Mouse (Mus musculus) intestine, postnatal 0 days (tissue): ENCODE data around the gene Stx8. TPM values are rescaled to one million over a fixed set of nuclear protein-coding genes. Genes with fewer than 3 reads are reported as not detected.

ENCODE experiments used
- ATAC-seq: fragments of 200-750 bp; cut with Nextera tagmentation; 2 replicates; pipeline ENCODE4 v1.8.0; 2017; ENCODE audit warnings: mild to moderate bottlenecking, moderate TSS enrichment, moderate library complexity
- H3K27ac ChIP-seq: fragments of 300-500 bp; sonication (generic); 2 replicates; pipeline ENCODE4 v1.5.1; 2014; ENCODE audit warnings: mild to moderate bottlenecking, low read depth, low read length, moderate library complexity
- H3K27me3 ChIP-seq: fragments of 300-500 bp; sonication (generic); replicated peaks from 2 replicates; pipeline ENCODE4 v1.6.1; 2014; ENCODE audit warnings: low read length, mixed read lengths; ENCODE audit not compliant: control insufficient read depth, insufficient read depth
- H3K36me3 ChIP-seq: fragments of 300-500 bp; sonication (generic); 2 replicates; pipeline ENCODE4 v1.6.1; 2014; ENCODE audit warnings: mild to moderate bottlenecking, moderate library complexity; ENCODE audit not compliant: control insufficient read depth, insufficient read depth
- H3K4me1 ChIP-seq: fragments of 300-500 bp; sonication (generic); replicated peaks from 2 replicates; pipeline ENCODE4 v1.6.1; 2014; ENCODE audit warnings: antibody characterized with exemption, low read length, mixed read lengths; ENCODE audit not compliant: control insufficient read depth, insufficient read depth
- H3K4me2 ChIP-seq: fragments of 300-500 bp; sonication (generic); replicated peaks from 2 replicates; pipeline ENCODE4 v1.6.1; 2014; ENCODE audit warnings: low read depth, mild to moderate bottlenecking, moderate library complexity
- H3K4me3 ChIP-seq: fragments of 300-500 bp; sonication (generic); 2 replicates; pipeline ENCODE4 v1.5.1; 2014; ENCODE audit warnings: low read depth, low read length
- H3K9ac ChIP-seq: fragments of 300-500 bp; sonication (generic); 2 replicates; pipeline ENCODE4 v1.6.1; 2014; ENCODE audit warnings: mild to moderate bottlenecking, low read depth, low read length
- H3K9me3 ChIP-seq: fragments of 300-500 bp; sonication (generic); 2 replicates; pipeline ENCODE4 v1.6.1; 2016; ENCODE audit warnings: mixed run types; ENCODE audit not compliant: control insufficient read depth
- CTCF ChIP-seq: sonication (generic); IDR thresholded peaks from 2 replicates; pipeline ENCODE4 v1.5.1; 2016; ENCODE audit warnings: low read depth, mild to moderate bottlenecking, control low read depth, antibody characterized with exemption, moderate library complexity
- WGBS: fragments of 180-500 bp; shearing (Covaris S2); extraction: QIAGEN DNeasy Blood & Tissue Kit; methylation state at CpG from one replicate; pipeline ENCODE4 v1.1.7; 2014; 5-methylcytosine and 5-hydroxymethylcytosine counted together
- polyA plus RNA-seq: library from polyadenylated mRNA; unstranded; fragments of >200 nt; fragmentation: Nextera tagmentation; extraction: Ambion mirVana; gene quantifications from 2 replicates; pipeline ENCODE4 v1.2.1, GENCODE M21; 2015

Stx8 gene
- polyA plus RNA-seq, 1 experiment from 2014 or later, result 79.1 TPM

DNA sequence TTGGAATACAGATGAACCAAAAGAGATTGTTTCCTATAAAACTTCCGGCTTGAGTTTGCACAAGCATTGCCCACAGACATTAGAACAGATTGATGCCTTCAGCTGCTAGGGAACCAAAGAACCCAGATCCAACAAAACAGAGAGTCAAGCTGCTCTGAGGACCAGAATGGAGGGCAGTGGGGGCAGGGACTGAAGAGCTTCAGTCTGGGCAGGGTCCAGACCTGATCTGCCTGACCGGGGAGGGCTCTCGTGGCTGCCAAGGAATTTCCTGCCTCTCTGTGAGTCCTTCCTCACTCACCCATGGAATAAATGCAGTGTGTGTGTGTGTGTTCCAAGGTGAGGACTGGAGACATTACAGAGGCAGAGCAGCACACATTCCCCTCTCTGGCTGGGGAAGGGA, 17.8 kb upstream of the Stx8 start:
- Histone ChIP-seq H3K9ac (no peak overlapping the region), H3K36me3 (no peaks in the 10 kb centered on the region), H3K4me3 (no peak overlapping the region), H3K4me2 (no peak overlapping the region), H3K4me1 (no peaks in the 10 kb centered on the region), H3K27ac (no peak overlapping the region), H3K27me3 (no peaks in the 10 kb centered on the region), H3K9me3 (no peaks in the 10 kb centered on the region)
- no peak for ATAC-seq
- 41% methylated on average over 3 of the region's 3 CpGs for WGBS
- TF ChIP-seq CTCF, result no peak

DNA sequence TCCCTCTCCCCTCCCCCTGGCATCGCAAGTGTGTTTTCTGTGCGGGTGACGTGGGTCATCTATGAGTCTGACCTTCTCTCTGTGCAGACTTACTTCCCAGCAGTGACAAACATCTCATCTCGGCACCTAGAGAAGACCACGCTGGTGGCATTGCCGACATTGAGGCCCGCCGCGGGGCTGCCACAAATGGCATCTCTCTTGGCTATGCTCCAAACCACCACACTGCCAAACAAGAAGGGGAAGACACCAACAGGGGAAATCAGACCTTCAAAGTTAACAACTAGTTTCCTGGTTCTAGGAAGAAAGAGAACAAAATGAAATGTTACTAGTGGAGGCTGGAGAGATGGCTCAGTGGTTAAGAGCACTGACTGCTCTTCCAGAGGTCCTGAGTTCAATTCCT, 16.5 kb upstream of the Stx8 start:
- ATAC-seq, result no peak
- 88% methylated on average over 9 of the region's 9 CpGs for WGBS
- H3K27me3 ChIP-seq, result no peaks in the 10 kb centered on the region
- no peaks in the 10 kb centered on the region for H3K4me1 ChIP-seq
- no peaks in the 10 kb centered on the region for H3K9me3 ChIP-seq
- no peak overlapping the region for H3K4me2 ChIP-seq
- H3K36me3 ChIP-seq, result no peaks in the 10 kb centered on the region
- TF ChIP-seq CTCF, result no peak
- H3K27ac ChIP-seq, result no peak overlapping the region
- no peak overlapping the region for H3K4me3 ChIP-seq
- no peak overlapping the region for H3K9ac ChIP-seq

DNA sequence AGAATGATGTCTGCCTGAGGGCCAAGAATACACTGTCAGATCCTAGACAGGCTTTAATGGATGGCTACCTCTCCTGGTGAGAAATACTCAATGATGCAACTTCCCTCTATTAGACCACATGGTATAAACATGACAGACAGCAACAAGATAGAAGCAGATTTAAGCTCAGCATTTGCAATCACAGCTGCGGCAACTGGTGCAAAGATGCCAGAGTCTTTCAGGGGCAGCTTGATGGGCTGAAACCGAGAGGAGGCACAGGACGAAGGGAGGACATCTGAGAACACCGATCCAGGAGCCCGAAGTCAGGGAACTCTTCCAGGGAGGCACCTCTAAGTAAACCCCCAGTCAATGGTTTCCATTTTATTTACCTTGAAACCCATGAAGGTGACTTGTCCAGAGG, 12.4 kb upstream of the Stx8 start:
- no peak overlapping the region for H3K4me3 ChIP-seq
- ATAC-seq, result no peak
- WGBS, result 78% methylated on average over 5 of the region's 5 CpGs

DNA sequence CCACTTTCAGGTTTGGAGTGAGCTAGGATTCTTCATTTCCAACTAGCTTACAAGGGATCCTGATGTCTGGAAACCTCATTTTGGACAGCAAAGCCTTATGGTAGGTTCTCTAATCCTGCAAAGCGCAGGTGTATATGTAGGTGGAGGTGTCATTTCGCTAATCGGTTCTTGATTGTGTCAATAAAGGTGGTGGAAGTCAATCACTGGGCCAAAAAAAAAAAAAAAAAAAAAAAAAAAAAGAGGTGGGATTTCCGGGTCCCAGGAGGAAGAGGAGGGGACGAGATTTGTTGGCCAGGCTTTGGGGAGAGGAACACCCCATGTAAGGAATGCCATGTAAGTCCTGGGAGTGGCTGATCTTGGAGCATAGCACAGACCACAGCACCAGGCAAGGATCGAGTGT, 11.6 kb upstream of the Stx8 start:
- TF ChIP-seq CTCF, result no peak
- Histone ChIP-seq H3K4me3 (no peak overlapping the region), H3K4me2 (no peak overlapping the region), H3K27me3 (no peaks in the 10 kb centered on the region), H3K36me3 (no peaks in the 10 kb centered on the region), H3K9ac (no peak overlapping the region), H3K9me3 (no peaks in the 10 kb centered on the region), H3K27ac (no peak overlapping the region), H3K4me1 (no peaks in the 10 kb centered on the region)
- WGBS, result 83% methylated on average over 6 of the region's 6 CpGs
- no peak for ATAC-seq

More for the DNA sequence above, 12.4 kb upstream of the Stx8 start:
- Histone ChIP-seq H3K9ac (no peak overlapping the region), H3K4me2 (no peak overlapping the region), H3K36me3 (no peaks in the 10 kb centered on the region), H3K27ac (no peak overlapping the region), H3K27me3 (no peaks in the 10 kb centered on the region), H3K9me3 (no peaks in the 10 kb centered on the region), H3K4me1 (no peaks in the 10 kb centered on the region)
- no peak for TF ChIP-seq CTCF

DNA sequence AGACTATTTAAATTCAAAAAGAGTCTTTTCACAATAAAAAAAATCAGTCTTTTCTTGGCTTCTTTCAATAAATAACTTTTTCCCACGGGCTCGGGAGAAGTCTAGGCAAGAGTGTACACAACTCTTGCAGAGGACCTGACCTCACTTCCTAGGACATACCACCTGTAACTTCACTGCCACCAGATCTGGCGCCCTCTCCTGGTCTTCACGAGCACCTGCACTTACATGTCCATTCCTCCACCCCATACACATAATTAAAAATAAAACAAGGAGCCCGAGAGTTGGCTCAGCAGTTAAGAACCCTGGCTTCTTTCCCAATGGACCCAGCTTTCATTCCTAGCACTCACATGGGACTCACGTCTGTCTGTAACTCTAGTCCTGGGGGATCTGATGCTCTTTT, 1.9 kb upstream of the Stx8 start:
- no peak overlapping the region for H3K4me3 ChIP-seq
- H3K9ac ChIP-seq, result no peak overlapping the region
- peak; percentile 53 for TF ChIP-seq CTCF
- no peaks in the 10 kb centered on the region for H3K9me3 ChIP-seq
- 0 out of 2 replicates have a peak, but pooled peaks cover 3% of the 10 kb centered on the region for H3K4me1 ChIP-seq
- no peaks in the 10 kb centered on the region for H3K27me3 ChIP-seq
- no peaks in the 10 kb centered on the region for H3K36me3 ChIP-seq
- ATAC-seq, result no peak
- H3K27ac ChIP-seq, result no peak overlapping the region
- WGBS, result 71% methylated on average over 6 of the region's 6 CpGs
- H3K4me2 ChIP-seq, result no peak overlapping the region

DNA sequence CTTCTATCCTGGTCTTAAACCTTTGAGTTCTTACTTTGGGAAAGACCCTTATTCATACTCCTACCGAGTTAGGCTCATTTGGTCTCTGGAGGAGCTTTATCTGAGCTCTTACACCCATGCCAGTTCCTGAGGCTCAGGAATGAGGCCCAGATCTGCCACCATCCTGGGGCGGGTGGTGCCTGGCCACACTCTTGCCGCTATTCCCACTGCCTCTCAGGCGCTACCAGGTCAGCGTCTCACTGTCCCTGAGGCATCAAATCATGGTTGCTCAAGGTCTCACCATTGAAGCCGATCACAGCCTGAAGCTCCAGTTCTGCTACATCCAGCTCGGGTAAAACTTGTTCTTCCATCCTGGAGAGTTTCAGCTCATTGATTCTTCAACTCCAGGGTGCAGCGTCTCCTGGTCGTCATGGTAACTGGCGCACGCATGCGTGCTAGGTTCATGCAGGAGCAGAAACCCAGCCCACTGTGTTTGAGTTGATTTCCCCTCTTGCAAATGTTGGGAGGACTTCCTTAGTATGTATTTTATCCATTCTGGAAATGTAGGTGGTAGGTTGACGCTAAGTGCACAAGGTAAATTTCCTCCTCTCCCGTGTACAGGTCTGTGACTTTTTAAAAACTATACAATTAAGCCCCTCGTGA, 630 bp upstream of the Stx8 start, which contains the start of gene Cfap52:
Gene Cfap52 (minus strand): TSS at position 410 of the 642 bp plus-strand sequence.
- no peaks in the 10 kb centered on the region for H3K27me3 ChIP-seq
- ATAC-seq, result peak; percentile 42; the same call in 1 of the 2 replicates
- 5% methylated on average over 15 of the region's 15 CpGs for WGBS
- peak within 1 kb of the TSS; percentile 60 for H3K9ac ChIP-seq
- no peaks in the 10 kb centered on the region for H3K9me3 ChIP-seq
- H3K4me3 ChIP-seq, result peak within 1 kb of the TSS; percentile 65
- no peak for TF ChIP-seq CTCF
- H3K36me3 ChIP-seq, result peaks cover 5% of the 10 kb centered on the region; the same call in 1 of the 2 replicates
- H3K4me1 ChIP-seq, result 0 out of 2 replicates have a peak, but pooled peaks cover 3% of the 10 kb centered on the region
- H3K27ac ChIP-seq, result peak within 1 kb of the TSS; percentile 21; the same call in 1 of the 2 replicates
- peak within 1 kb of the TSS; percentile 68 for H3K4me2 ChIP-seq

DNA sequence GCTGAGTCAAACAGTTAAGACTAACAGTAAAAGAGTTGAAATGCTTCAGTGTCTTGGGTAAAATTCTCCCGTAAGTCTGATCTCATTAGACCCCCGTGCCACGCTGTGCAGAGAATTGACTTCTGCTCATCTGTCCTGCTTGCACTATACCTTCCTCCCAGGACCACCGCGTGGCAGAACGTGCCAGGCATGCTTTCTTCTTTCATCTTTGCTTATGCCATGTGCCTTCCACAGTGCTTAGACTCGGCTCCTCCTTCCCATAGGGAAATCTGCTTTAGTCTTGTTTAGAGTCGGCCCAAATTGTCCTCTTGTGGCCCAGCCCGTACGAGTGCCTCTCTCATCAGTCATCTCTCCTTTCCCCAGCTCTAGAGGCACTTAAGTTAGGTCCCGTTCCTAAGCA, 1.8 kb downstream of the Stx8 start:
- WGBS, result 66% methylated on average over 11 of the region's 11 CpGs

More for the DNA sequence above, 1.8 kb downstream of the Stx8 start:
- Histone ChIP-seq H3K9ac (no peak overlapping the region), H3K4me3 (no peak overlapping the region), H3K27me3 (no peaks in the 10 kb centered on the region), H3K4me1 (0 out of 2 replicates have a peak, but pooled peaks cover 3% of the 10 kb centered on the region), H3K36me3 (peaks cover 19% of the 10 kb centered on the region), H3K9me3 (no peaks in the 10 kb centered on the region), H3K27ac (no peak overlapping the region), H3K4me2 (no peak overlapping the region)
- TF ChIP-seq CTCF, result no peak
- no peak for ATAC-seq
